Mouse (Mus musculus) C2C12 (cell line): ENCODE data around the gene Edil3.

ENCODE experiments used
- CTCF ChIP-seq: IDR thresholded peaks from one replicate; pipeline ENCODE4 v1.5.1; 2011; ENCODE audit not compliant: control insufficient read depth, insufficient read depth, insufficient read length
- USF1 ChIP-seq: IDR thresholded peaks from one replicate; pipeline ENCODE4 v1.6.1; 2011; ENCODE audit warnings: low read depth, mild to moderate bottlenecking, control low read depth, moderate library complexity

GRCm38 (mm10) chr13:89197019-89197418 is 375.7 kb downstream of the Edil3 start:
- TF ChIP-seq CTCF (no peak), USF1 (no peak)
